Mouse (Mus musculus): ENCODE data around the gene Pfdn6.
A peak's percentile ranks its signal among the peaks of the same experiment; 100 is the strongest.

Gene Pfdn6

GRCm38 (mm10) chr17:33931947-33932346 lies 8.2 kb downstream of the Pfdn6 start:
- no peak for DNase-seq (ENCODE audit: low read depth)

DNA sequence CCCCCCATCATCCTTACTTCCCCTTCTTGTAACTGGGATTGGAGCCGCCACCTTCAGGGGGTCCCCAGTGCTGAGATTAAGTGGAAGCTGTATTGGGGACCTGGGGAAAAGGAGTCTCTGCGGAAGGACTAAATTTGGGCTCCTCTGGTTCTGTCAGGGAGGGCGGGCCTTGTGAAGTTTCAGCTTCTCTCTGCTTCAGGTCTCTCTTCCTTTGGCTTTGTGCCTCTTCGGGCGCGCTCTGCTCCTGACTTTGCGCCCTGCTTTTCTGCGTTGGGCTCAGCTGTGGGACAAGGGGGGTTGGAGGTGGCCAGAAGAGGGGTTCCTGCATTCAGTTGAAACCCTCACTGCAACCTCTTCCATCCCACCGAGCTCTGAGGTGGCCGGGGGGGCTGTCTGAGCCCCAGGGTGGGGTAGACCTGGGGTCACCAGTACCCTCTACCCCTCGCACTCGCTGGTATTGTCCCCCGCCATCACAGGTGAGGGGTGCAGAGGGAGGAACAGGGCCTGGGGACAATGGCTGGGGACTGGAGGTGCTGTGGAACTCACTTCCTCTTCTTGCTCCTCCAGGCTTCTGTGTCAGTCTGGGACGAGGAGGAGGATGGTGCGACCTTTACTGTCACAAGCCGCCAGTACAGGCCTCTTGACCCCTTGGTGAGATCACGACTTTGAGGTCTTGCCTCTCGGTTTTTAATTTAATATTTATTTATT lies 8.8 kb downstream of the Pfdn6 start:
- no peak for DNase-seq (ENCODE audit: low read depth)

- DNase-seq (ENCODE audit: low read depth): no peak
Observed at GRCm38 (mm10) chr17:33930280-33931158, 9.6 kb downstream of the Pfdn6 start.

DNA sequence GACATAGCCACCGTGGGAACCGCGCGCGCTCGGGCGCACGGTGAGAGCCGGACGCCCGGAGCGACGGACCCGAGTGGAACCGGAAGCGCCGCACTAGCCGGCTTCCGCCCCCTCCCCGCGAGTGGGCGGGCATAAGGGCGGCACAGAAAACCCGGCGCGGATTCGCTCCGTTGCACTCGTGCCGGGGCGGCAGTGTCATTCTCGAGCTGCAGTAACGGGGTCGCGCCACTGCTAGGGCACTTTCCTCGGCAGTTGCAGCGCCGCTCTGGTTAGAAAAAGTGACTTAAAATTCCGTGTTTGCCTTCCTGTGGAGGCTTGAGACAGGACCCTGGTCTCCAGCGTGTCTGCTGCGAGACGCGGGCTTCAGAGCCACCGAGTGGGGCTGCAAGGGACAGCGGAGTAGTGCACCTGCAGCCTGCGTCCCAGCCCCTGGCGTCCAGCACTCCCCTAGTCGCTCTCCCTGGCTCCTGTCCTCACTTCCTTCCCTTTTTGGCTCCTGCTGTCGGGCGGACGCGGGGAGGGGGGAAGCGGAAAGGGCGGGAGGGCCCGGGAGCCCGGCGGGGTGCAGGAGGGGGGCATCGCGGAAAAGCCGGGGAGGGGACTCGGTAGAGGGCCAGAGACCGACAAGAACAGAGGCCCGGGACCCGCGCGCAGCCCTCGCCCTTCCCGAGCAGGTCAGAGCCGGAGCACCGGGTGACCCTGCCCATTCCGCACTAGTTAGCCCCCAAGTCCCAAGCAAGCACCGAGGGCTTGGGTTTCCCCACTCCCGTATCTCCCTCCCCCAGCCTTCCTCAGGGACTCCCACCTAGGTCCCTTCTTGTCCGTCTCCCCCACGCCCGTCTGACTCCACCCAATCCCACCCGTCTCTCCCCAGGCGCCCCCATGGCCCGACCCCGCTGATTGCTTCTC lies 10.5 kb downstream of the Pfdn6 start, which contains the start of gene Rgl2:
Gene Rgl2 (plus strand): TSS at position 173 of the 909 bp plus-strand sequence.
- peak; percentile 89 for DNase-seq (ENCODE audit: low read depth)

GRCm38 (mm10) chr17:33928251-33928947 lies 11.7 kb downstream of the Pfdn6 start:
- DNase-seq (ENCODE audit: low read depth): no peak

GRCm38 (mm10) chr17:33926207-33926932 lies 13.8 kb downstream of the Pfdn6 start:
- DNase-seq (ENCODE audit: low read depth): no peak

GRCm38 (mm10) chr17:33925406-33926116 lies 14.6 kb downstream of the Pfdn6 start:
- no peak for DNase-seq (ENCODE audit: low read depth)

DNA sequence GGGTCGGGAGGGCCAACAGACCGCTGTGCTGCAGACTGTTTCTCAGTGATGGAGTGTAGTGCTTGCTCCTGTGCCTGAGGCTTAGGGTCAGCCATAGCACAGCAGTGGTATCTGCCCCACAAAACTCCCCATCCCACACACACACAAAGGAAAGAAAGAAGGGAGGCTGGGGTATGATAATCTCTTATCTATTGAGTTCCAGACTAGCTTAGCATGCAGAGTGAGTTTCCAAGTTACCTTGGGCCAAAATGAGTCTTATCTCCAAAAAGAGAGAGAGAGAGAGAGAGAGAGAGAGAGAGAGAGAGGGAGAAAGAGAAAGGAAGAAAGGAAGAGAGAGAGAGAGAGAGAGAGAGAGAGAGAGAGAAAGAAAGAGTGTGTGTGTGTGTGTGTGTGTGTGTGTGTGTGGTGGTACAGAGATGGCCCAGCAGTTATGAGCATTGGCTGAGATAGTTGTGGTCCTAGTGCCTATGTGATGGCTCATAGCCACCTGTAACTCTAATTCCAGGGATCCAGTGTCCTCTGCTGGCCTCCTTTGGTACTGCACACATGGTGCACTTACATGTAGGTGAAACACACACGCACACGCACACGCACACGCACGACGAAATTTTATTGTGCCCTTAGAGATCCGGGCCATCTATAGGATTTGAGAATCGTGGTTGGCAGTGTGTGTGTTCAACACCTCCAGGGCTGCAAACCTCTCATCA lies 15.4 kb downstream of the Pfdn6 start:
- no peak for DNase-seq (ENCODE audit: low read depth)

DNA sequence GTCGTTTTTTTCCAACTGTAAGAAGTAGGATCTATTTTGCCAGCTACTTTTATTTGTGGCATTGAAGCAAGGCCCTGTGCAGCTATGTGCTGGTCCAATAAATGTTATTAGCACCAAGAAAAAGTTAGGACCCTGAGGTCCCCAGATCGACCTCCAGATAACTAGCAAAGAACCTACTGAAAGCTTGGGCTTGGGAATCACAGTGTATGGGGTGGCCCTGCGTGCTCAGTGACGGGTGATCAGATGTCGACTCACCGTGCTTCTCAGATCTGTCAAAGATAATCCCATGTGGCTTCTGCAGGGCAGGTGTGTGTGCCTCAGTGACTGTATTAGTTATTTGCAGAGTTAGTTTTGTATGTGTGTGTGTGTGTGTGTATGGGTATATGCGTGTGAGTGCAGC lies 18.8 kb downstream of the Pfdn6 start:
- DNase-seq (ENCODE audit: low read depth): no peak

DNA sequence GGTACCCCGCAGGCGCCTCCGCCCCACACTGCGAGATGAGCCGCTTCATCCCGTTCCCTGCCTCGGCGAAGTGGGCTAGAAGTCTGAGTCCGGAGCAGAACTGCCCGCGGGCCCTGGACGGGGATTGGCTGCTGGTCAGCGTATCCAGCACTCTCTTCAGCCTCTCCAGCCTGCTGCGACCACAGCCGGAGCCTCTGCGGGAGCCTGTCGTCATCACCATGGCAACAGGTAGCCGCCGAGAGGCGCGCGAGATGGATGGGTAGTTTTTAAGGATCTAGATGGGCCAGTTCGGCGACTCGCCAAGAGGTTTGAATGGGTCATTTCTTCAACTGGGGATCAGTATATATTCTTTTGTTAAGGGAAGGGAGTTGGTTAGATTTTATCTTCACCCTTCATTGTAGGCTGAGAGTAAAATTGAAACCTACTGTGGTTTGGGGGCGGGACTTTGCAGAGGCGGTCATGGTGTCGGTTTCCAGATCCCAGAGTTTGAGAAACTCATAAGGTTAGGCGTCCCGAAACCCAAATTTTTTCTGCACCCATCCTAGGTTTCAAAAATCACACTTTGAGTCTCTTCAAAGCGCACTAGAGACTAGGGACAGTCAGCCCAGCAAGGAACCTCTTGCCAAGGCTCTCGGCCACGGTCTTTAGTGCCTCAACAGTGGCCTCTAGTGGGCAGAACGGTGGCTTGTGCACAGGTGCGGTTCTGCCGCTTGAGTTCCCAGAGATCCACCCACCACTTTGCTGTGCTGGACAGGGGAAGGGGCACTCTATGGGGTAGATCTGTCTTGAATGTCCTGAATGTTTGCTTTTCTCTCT lies 19.7 kb downstream of the Pfdn6 start:
- DNase-seq (ENCODE audit: low read depth): no peak

DNA sequence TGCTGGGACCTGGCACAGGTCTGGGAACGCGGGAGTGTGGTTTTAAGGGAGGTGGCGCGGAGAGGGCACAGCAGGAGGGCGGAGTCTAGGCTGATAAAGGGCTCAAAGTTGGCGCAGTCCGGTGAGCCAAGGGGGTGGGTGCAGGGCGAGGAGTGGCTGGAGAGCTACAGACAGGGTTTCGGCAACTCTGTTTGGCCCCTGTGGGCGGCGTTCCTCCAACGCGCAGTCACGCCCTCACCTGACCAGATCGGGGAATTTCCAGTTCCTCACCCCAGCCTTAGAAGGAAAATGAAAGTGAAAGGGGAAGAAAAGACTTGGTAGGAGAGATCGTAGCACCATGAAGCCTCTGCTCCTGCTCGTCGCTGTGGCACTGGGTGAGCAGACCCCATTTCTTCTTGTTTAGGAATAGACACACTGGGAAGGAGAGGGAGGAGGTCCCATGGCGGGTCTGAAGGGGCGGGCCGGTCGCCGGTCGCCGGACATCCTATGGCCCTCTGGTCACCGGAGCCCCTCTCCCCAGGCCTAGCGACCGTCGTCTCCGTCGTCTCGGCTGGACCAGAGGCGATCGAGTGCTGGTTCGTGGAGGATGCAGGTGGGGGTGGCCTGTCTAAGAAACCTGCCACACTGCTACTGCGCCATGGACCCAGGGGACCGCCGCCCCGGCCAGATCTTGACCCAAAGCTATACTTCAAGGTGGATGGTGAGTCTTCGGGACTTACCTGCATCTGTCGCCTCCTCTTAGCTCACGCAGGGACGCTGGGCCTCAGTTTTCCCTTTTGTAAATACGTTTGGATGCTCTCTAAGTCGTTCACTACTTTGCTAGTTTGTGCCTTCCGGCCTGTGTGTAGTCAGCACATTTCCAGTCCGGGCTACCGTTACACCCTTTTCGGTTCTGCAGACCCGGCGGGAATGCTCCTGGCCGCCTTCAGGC lies 20.5 kb downstream of the Pfdn6 start:
- DNase-seq (ENCODE audit: low read depth): no peak

DNA sequence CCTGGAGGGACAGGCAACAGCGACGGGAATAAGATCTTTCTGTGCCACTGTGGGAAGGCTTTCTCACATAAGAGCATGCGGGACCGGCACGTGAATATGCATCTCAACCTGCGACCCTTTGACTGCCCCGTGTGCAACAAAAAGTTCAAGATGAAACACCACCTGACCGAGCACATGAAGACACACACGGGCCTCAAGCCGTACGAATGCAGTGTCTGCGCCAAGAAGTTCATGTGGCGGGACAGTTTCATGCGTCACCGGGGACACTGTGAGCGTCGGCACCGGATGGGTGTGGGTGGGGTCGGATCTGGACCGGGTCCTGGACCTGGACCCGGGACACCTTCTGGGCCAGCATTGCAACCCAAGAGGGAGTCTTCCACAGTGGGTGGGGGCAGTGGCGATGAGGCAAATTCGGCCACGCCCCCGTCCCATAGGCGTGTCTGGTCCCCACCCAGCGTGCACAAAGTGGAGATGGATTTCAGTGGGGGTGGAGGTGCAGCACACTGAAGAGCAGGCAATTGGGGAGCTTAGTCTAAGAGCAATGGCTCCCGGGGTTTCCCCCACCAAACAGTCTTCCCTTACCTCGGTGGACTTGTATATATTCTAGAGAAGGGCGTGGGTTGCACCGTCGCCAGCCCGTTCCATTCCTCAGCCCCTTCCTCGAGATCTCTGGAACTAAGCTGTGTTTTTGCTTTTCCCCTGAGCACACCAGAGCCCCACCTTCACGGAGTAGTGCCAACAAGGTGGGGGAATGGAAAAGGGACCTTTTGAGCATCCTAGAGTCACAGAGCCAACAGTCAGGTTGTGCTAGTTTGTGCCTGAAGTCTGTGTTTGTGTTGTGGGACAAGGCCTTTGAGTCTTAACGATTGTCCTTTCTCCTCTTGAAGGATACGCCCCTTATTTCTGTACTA lies 21.6 kb downstream of the Pfdn6 start:
- DNase-seq (ENCODE audit: low read depth): no peak

DNA sequence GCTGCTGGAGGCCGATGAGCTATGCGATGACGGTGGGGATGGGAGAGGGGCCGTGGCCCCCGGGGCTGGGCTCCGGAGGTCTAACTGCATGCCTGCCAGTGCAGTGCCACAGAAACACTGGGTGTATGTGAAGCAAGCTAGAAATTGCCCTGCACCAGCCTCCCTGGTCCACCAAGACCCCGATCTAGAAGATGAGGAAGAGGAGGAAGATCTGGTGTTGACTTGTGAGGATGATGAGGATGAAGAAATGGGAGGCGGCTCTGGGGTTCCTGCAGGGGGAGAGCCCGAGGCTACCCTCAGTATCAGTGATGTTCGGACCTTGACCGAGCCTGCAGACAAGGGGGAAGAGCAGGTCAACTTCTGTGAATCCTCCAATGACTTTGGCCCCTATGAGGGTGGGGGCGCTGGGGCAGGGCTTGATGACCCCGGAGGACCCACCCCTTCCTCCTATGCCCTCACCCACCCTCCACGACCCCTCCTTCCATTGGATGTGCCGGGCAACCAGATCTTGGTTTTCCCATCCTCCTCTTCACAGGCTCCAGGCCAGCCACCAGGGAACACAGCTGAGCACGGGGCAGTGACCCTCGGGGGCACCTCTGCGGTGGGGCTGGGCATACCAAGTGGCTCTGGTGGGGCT lies 22.4 kb downstream of the Pfdn6 start:
- DNase-seq (ENCODE audit: low read depth): no peak

DNA sequence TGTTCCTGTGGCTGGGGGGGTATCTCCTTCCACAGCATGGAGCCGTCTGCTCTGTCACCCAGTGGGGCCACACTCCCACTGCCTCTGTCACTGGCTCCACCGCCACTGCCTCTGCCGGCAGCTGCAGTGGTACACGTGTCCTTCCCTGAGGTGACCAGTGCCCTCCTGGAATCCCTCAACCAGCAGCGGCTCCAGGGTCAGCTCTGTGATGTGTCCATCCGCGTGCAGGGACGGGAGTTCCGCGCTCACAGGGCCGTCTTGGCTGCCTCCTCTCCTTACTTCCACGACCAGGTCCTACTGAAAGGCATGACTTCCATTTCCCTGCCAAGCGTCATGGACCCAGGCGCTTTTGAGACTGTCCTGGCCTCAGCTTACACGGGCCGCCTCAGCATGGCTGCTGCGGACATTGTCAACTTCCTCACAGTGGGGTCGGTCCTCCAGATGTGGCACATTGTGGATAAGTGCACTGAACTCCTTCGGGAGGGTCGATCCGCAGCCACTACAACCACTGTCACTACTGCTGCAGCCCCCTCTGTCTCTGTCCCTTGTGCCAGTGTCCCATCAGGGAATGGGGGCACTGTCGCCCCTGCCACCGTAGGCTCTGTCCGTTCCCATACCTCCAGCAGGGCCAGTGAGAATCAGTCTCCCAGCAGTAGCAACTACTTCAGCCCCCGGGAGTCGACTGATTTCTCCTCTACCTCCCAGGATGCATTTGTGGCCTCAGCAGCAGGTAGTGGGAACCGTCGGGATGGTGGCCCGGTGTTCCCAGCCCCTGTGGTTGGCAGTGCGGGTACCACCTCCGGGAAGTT lies 23.1 kb downstream of the Pfdn6 start:
- no peak for DNase-seq (ENCODE audit: low read depth)

DNA sequence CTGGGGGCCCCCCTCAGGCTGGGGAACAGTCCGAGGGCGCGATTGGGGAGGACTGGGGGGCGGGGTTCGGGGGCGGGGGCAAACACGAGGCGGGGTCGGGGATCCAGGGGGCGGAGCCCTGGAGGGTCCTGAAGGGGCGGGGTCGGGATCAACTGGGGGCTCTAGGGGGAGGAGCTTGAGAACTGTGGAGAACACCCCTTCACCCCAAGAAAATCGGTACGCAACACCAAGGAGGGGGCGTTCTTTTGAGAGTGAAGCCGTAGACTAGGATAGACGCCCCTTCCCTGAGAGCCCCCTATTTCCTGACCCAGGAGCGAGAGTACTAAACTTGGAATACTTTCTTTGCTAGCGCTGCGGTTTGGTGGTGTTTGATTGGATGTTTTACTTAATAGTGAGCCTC lies 23.8 kb downstream of the Pfdn6 start:
- DNase-seq (ENCODE audit: low read depth): no peak

Measured in c-Kit-positive CD71-negative TER-119-negative erythroid progenitor cells, embryonic 14.5 days (primary cell).